Mouse (Mus musculus) ovary, adult 18-20 months (tissue): Measurements from ENCODE around the gene Castor2.

Experiments used
- DNase-seq: peaks from one replicate; pipeline ENCODE4 v3.0.0; 2022; ENCODE audit warnings: low spot score, mixed read lengths

Gene Castor2

DNA sequence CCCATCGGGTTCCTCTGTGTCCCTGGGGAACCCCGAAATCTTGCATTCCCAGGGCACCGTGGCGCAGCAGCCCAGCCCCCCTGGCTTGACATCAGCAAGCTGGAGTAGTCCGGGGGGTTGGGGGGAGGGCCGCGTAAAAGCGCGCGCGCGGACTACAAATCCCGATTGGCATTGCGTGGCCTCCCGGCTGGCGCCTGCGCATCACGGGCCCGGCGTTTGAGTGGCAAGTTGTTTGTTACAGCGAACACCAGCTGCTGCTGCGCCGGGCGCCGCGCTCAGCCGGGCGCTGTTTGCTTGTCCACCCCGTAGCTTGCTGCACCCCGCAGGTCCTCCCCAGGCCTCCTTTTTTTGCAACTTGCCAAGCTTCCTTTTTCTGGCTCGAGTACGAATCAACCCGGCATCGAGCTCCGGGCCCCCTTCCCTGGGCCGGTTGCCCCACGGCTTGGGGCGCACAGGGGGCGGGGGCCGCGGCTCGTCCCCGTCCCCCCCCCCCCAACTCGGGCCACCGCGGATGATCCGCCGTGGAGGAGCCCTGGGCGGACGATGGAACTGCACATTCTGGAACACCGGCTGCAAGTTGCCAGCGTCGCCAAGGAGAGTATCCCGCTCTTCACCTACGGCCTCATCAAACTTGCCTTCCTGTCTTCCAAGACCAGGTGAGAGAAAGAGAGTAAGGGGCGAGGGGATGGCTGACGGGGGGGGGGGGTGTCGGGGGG, at the start of gene Castor2:
Gene Castor2 (plus strand): TSS at position 216 of the 716 bp plus-strand sequence.
- peak; percentile 91 for DNase-seq

DNA sequence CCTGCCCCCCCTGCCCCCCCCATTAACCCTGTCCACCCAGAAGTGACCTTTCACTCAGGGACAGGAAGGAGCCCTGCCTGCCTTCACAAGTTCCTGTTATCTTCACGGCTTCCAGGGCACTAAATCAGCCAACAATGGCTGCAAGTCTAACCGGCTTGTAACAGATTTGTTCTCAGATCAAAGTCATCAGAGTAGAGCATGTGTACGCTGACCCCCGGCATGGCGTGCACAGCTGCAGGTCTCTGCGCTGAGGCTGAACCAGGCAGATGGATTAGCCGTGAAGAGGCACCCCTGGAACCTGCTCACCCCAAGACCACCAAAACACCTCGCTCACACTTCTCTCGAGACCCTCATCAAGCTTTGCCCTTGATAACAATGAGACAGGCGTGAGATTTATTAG, 48.8 kb upstream of the Castor2 start:
- DNase-seq: no peak

GRCm38 (mm10) chr5:134052614-134053013, 46.9 kb upstream of the Castor2 start:
- no peak for DNase-seq

GRCm38 (mm10) chr5:134054496-134054895, 45.0 kb upstream of the Castor2 start:
- DNase-seq: no peak

DNA sequence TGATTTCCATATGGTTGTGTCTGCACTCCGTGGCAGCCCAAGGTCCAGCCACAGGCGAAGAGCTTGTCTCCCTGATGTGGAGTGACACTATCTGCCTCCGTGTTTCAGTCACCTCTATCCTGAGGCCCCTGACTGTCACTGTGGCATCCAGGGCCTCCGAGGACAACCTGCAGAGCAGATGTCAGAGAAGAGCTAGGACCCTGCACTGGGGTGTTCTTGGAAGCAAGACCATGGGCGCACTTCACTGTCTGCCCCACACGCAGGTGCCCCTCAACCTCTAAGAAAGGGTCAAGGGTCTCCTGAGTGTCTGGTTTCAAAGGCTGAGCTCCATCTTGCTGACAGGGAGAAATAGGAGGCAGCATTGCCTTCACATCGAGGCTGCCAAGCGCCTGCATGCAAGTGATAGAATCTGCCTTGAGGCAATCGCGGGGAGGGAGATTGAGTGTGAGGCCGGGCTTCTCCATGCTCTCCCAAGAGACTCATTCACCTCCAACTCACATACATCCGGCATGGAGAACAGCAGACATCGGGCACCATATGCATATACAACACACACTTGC, 40.6 kb upstream of the Castor2 start:
- no peak for DNase-seq

DNA sequence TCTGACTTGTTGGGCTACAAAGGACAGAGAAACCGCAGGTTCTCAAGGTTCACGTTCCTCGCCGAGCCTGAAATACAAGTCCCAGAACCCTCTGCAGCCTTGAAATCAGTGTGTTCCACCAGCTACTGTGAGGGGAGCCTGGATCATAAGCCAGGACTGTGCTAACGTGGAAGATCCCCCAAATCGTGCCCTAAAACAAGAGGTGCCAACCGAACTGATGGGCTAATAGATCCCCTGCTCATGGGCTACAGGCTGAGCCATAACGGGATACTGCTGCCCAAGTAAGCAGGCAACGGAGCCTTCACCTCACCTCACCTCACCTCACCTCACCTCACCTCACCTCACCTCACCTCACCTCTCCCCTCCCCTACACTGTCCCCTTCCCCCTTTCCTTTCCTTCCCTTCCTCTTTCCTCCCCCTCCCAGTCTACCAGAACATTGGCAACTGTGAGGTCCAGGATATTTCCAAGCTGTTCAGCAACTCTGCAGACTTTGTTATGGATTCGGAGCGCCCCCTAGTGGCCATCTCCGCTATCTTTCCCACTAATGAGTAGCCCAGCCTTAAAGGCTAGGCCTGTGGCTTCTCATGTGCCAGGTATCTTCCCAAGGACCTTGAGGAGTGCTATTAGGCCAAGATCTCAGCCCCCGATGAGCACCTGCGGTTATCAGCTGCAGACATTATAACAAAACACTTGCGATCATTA, 36.0 kb upstream of the Castor2 start:
- peak; percentile 33 for DNase-seq

- no peak for DNase-seq
Observed at GRCm38 (mm10) chr5:134066261-134066660, 33.2 kb upstream of the Castor2 start.

- DNase-seq: no peak
Observed at GRCm38 (mm10) chr5:134067924-134068323, 31.6 kb upstream of the Castor2 start.

GRCm38 (mm10) chr5:134073512-134074041, 25.9 kb upstream of the Castor2 start:
- DNase-seq: no peak

DNA sequence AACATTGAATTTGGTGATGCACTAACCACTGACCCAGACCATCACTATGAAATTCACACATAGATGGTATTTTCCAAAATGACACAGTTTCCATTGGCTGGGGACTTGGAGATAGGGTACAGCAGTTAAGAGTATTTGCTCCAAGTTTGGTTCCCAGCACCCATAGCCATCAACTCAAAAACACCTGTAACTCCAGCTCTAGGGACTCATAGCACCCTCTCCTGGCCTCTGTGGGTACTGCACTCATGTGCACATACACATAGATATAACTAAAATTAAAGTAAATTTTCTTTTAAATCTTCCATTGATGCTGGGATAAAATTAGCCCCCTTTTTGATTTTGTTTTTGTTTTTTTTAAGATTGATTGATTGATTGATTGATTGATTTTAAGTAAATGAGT, 25.1 kb upstream of the Castor2 start:
- DNase-seq: no peak

DNA sequence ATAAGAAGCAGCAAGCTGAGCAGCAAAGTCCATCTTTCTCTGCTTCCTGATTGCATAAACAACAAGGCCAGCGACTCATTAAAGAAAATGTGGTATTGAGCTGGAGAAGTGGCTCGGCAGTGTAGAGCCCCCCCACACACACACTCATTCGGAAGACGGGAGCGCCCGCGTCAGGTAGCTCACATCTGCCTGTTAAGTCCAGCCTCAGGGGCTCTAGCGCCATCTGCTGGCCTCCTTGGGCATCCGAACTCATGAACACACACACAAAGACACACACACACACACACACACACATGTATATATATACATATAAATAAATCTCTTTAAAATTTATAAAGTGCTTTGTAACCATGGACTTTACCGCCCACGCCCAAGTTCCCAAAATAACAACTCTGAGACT, 23.3 kb upstream of the Castor2 start:
- no peak for DNase-seq

DNA sequence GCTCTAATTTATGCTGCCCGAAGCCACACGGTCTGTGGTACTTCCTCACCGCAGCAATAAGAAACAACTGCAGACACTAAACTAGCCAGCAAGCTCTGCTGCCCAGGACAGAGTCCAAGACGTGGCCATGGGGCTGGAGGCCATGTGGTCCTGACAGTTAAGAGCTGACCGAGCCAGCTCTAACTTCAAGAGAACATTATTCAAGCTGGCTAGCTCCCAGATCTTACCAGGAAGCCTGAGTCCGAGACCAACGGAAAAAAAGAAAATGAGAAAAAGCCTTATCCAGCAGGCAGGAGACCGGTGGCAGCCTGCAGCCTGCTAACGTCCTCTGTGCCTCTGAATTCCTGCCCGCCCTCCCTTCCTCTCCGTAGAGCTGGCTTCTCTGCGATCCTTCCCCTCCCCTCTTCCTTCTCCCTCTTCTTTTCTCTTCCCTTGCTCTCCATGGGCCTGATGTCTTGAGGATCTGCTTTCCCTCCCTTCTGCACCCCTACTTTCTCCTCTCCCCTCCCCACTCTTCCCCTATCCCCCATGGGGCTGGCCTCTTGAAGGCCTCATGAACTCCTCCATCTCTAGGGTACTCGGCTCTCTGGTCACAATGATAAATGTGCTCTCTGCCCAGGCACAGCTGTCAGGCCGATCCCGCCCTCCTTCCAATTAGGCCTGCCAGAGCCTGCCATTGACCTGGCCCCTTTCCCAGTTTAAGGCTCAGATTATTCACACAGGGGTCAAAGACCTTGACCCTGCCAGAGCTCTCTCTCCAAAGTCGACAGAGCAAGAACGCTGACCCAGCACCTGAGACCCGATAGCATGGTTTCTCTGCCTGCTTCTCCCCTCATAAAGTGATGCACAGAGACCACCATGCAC, 18.6 kb upstream of the Castor2 start:
- DNase-seq: peak; percentile 37

DNA sequence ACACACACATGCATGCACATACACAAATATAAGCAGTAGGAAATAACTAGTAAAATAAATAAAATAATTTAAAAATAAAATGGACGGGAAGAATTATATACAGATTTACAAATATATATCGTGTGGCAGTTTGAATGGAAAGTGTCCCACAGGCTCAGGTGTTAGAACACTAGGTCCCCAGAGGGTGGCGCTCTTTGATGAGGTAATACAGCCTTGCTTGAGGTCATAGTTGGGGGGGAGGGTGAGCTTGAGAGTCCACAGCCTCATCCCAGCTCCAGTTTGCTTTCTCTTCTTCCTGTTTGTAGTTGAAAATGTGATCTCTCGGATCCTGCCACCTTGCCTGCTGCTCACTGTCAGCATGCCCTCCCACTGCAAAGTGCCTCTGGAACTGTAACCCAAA, 14.3 kb upstream of the Castor2 start:
- no peak for DNase-seq

GRCm38 (mm10) chr5:134085887-134086639, 13.4 kb upstream of the Castor2 start:
- no peak for DNase-seq

GRCm38 (mm10) chr5:134087211-134087610, 12.3 kb upstream of the Castor2 start:
- DNase-seq: no peak

DNA sequence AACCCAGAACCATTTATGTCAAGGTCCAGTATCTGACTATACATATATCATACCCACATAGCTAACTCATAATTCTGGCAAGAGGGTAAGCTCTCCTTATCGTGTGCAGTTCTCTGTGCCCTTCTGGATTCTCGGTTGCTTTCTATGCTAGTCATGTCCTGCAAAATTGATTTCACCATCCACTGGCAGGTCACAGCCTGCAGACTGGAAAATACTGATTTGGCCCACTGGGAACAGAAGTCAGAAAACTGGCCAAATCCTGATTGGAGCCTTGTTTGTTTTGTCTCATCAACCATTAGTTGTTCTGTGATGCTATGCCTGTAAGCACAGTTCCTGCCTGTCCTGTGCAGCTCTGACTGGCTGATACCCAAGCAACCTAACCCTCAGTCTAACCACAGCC, 3.7 kb upstream of the Castor2 start:
- no peak for DNase-seq

DNA sequence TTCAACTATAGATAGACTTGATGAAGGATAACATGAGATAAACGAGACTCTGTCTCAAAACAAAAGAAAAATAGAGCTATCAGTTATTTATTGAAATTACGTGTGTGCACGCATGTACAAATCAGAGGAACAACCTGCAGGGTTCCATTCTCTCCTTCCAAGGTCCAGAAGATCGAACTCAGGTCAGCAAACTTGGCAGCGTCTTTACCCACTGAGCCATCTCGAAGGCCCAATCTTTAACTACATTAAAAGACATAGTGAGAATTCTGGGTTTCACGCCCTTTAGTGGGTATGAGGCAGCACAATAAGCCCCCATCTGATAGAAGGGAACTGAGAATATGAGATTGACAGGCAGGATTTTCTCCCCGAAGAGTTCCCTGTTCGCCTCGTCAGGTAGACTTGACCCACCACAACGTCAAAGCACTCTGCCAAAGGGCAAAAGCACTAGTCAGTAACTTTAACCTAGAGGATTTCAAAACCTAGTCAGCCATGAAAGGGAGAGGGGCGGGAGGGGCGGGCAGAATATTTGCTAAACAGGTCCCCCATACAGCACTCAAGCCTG, 1.1 kb upstream of the Castor2 start:
- DNase-seq: no peak

GRCm38 (mm10) chr5:134098976-134099375, 535 bp upstream of the Castor2 start:
- peak; percentile 26 for DNase-seq

GRCm38 (mm10) chr5:134100232-134100771, 791 bp downstream of the Castor2 start:
- DNase-seq: no peak

- no peak for DNase-seq
Observed at GRCm38 (mm10) chr5:134101322-134101721, 1.8 kb downstream of the Castor2 start.

DNA sequence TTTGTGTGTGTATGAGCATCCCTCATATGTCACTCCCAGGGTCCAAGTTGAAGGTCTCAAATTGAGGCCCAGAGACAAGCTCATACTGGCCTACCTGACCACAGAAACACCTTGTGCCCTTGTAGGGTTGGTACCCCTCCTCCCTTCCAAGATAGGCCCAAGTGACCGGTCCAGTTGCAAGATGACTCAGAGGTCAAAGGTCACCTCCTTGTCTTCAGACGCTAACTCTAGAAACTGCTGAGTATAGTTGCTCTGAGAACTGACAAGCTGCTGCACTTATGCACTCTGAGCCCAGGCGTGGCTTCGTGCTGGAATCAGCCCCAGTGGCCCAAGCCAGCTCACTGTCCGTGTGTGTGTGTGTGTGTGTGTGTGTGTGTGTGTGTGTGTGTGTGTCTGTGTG, 2.4 kb downstream of the Castor2 start:
- peak; percentile 10 for DNase-seq
